Mouse (Mus musculus) CD4-positive, CD25-positive, alpha-beta regulatory T cell, adult 2 months (primary cell): ENCODE measurements at regions not wholly inside any gene's neighbourhood (a gene's known extent, or its start where the extent isn't known, plus 50 kb on each side); places are given as distances from the start of the nearest gene placed in this dataset.

ENCODE experiments used
- DNase-seq: peaks from one replicate; pipeline ENCODE4 v3.0.0-alpha.2; 2012; ENCODE audit warnings: low read depth, low spot score

- DNase-seq = no peak
These were observed 67.7 kb upstream of the Zdhhc17 start for GRCm38 (mm10) chr10:111077632-111078031.

DNA sequence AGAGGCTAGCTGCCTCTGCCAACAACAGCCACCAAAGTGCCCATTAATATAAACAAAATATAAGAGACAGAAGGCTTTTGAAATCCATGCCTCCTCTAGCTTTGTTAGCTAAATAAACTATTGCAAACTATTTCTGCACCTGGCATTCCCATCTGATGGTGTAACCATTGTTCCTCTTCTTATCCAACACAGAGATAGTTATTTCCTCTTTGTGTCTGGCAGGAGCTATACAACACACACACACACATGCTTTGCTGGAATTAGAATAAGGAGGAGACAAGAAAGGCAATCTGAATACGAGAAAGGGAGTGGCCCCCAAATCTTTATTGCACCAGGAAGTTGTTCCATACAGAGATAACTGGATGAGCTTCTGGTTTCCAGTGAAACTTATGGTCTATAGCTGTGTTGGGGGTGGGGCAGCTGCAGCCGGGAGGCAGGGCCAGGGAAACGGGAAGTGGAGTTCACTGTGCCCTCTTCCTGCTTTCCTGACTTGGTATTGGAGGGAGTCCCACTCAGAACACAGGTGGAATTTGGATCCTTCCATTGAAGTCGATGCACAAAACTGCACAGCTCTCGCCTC, 64.0 kb upstream of the Zdhhc17 start:
- DNase-seq = no peak

DNA sequence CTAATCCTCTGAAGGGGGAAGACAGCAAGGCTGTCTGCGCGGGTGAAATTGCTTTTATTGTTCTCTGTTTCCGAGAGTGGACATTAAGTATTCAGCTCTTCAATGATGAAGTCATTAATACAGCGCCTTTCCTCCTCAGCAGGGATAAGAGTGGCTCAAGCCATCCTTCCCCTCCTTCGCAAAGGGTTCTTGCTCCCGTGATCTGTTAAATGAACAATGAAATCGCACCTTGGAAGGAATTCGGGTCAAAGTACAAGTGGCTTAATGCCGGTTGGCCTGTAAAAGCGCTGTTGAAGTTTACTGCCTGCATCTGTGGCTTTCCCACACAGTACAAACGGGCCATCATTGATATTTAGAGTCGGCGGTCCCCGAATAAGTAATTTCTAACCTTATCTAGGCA, 63.3 kb upstream of the Zdhhc17 start:
- DNase-seq = no peak

GRCm38 (mm10) chr10:111072554-111072909, 62.6 kb upstream of the Zdhhc17 start:
- no peak for DNase-seq

DNA sequence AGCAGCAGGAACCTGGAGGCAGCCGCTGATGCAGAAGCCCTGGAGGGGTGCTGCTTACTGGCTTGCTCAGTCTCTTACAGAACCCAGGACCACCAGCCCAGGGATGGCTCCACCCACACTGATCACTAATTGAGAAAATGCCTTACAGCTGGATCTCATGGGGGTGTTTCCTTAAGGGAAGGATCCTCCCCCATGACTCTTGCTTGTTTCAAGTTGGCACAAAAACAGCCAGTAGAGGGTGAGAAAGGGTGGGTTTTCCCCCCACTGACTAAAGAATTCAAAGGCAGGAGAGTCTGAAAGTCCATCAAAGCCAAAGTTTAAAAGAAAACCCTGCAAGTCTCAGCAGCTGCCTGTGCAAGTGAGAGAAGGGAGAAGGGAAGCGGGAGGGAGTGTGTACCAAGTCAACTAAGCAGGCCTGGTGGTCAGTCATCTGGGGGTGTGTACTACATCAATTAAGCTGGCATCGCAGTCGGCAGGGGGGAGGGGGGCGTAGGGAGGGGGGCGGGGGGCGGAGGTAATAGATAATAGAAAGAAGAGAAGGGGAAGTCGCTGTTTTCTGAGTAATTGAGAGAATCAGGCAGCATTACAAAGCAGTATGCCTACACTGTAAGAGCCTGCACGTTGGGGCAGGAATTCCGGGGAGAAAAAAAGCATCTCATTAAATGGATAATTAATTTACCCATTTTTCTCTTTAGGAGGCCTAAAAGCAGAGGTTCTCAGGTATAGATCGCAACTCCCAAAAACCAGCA, 62.0 kb upstream of the Zdhhc17 start:
- DNase-seq = no peak

DNA sequence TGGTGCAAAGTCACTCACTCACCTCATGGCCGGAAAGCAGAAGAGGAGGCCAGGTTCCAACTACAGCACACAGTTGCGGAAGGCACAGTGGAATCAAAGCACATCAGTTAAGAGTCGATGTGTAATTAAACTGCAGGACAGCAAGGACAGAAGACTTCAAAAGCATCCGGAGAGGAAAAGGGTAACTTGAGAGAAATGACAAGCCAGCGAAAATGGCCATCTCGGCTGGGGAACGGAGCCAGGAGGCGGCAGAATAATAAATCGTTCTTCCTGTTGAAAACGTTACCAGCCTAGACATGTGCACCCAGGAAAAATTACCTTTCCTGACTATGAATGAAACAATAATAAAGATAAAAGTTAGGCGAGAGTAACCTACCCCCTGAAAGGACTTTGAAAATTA, 56.2 kb upstream of the Zdhhc17 start:
- no peak for DNase-seq

GRCm38 (mm10) chr10:111060626-111061025, 50.7 kb upstream of the Zdhhc17 start:
- no peak for DNase-seq
